ENCODE assay signal across 8 mouse cellular contexts in the genomic region with DNA sequence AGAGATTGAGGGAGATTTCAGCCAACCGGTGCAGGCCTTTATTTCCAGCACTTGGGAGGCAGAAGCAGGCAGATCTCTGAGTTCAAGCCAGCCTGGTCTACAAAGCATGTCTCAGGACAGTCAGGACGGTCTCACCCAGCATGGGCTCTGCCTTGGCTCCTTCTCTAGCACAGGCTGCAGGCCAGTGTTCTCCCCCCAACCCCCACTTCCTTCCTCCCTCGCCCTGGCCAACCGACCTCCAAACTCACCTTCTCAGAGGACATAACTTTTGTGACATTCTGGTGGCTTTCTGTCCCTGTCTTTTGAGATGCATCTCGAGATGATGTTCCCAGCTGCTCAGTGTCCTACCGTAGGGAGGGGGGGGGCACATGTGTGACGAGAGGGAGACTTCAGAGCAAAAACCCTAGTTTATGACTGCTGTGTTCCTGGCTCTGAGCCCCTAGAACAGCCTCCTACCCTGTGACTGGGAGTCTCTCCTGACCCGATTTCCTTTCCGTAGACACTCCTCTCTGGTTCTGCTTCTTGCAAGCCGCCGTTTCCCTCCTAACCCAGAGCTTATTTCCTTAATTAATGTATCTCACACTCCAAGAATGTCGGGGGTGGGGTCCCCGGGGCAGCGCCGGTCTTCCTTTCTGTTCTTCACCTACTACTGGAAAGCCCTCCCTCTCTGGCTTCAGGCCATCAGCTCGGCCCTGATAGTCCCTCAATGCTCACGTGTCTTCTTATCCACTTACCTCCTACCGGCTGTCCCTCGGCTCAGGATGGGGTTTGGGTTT. TPM values are rescaled to one million over a fixed set of nuclear protein-coding genes. Genes with fewer than 3 reads are reported as not detected.
DNase-seq lines count a peak whose midpoint lies in the region; ATAC-seq and TF ChIP-seq lines count a peak whose summit lies in the region.

No protein-coding gene starts in this region.

- no peaks in the 10 kb centered on the region for H3K36me3 ChIP-seq in midbrain, embryonic 10.5 days
- no peaks in the 10 kb centered on the region for H3K36me3 ChIP-seq in midbrain, embryonic 15.5 days (replicated peaks)
- H3K36me3 ChIP-seq in heart, embryonic 14.5 days (ENCODE audit: control insufficient read depth, insufficient read depth, low read length): no peaks in the 10 kb centered on the region
- H3K36me3 ChIP-seq in limb, embryonic 11.5 days (ENCODE audit: control insufficient read depth, insufficient read depth, low read length): no peaks in the 10 kb centered on the region
- no peaks in the 10 kb centered on the region for H3K36me3 ChIP-seq in stomach, embryonic 15.5 days

- peak overlapping the region; percentile 12; the same call in 1 of the 2 replicates for H3K4me3 ChIP-seq in midbrain, embryonic 10.5 days
- H3K4me3 ChIP-seq in midbrain, embryonic 15.5 days: no peak overlapping the region
- peak overlapping the region; percentile 30 to 33 for H3K4me3 ChIP-seq in heart, embryonic 14.5 days (ENCODE audit: control insufficient read depth in 1 of 2, insufficient read depth in 1 of 2, low read depth in 1 of 2, low read length in 2 of 2)
- H3K4me3 ChIP-seq in limb, embryonic 11.5 days (ENCODE audit: low read depth, low read length): no peak overlapping the region
- H3K4me3 ChIP-seq in stomach, embryonic 15.5 days (replicated peaks): peak overlapping the region; percentile 21
- no peak overlapping the region for H3K4me3 ChIP-seq in cerebellum, adult 2 months (replicated peaks; ENCODE audit: insufficient read depth, low read depth, low read length)

- peaks cover 8% of the 10 kb centered on the region; the same call in 1 of the 2 replicates for H3K4me1 ChIP-seq in midbrain, embryonic 10.5 days
- H3K4me1 ChIP-seq in midbrain, embryonic 15.5 days: no peaks in the 10 kb centered on the region
- H3K4me1 ChIP-seq in heart, embryonic 14.5 days (ENCODE audit: control insufficient read depth in 2 of 2, insufficient read depth in 2 of 2, low read length in 2 of 2): peaks cover 5 to 9% of the 10 kb centered on the region in 2 experiments; a peak in 2 of 4 replicates
- H3K4me1 ChIP-seq in limb, embryonic 11.5 days (ENCODE audit: control insufficient read depth, insufficient read depth, low read length): 0 out of 2 replicates have a peak, but pooled peaks cover 5% of the 10 kb centered on the region
- peaks cover 8% of the 10 kb centered on the region for H3K4me1 ChIP-seq in stomach, embryonic 15.5 days
- no peaks in the 10 kb centered on the region for H3K4me1 ChIP-seq in cerebellum, adult 2 months (ENCODE audit: control insufficient read depth, insufficient read depth, low read length)

- no peak for ATAC-seq in midbrain, embryonic 15.5 days (replicated peaks)
- peak; percentile 74 for ATAC-seq in heart, embryonic 14.5 days (ENCODE audit: insufficient number of reproducible peaks, insufficient read depth, low FRiP score, low read depth)
- ATAC-seq in limb, embryonic 11.5 days (ENCODE audit: insufficient number of reproducible peaks, low FRiP score, low TSS enrichment, low read depth): no peak
- no peak for ATAC-seq in stomach, embryonic 15.5 days (ENCODE audit: insufficient read depth, low FRiP score, low read depth)

- TF ChIP-seq POLR2A in cerebellum, adult 2 months (IDR thresholded peaks at IDR 0.05; ENCODE audit: borderline replicate concordance, insufficient read depth, low read length): no peak

- no peak for DNase-seq in midbrain, embryonic 10.5 days (ENCODE audit: low spot score)
- DNase-seq in limb, embryonic 11.5 days (ENCODE audit: low spot score): peak; percentile 38
- DNase-seq in cerebellum, adult 2 months: no peak
- no peak for DNase-seq in layer of hippocampus, adult 9-10 months (ENCODE audit: low spot score)
- no peak for DNase-seq in left cerebral cortex, postnatal 36 days (ENCODE audit: low spot score in 2 of 2)

- H3K4me2 ChIP-seq in midbrain, embryonic 15.5 days: no peak overlapping the region
- peak overlapping the region; percentile 73 for H3K4me2 ChIP-seq in heart, embryonic 14.5 days (ENCODE audit: low read length)
- peak overlapping the region; percentile 26 for H3K4me2 ChIP-seq in limb, embryonic 11.5 days (ENCODE audit: low read depth, severe bottlenecking)
- peak overlapping the region; percentile 51 for H3K4me2 ChIP-seq in stomach, embryonic 15.5 days

- TF ChIP-seq CTCF in cerebellum, adult 2 months (IDR thresholded peaks at IDR 0.05; ENCODE audit: borderline replicate concordance, insufficient read depth, low read depth, low read length): no peak

- 44% methylated on average over 19 of the region's 19 CpGs for WGBS in midbrain, embryonic 10.5 days
- 48% methylated on average over 19 of the region's 19 CpGs for WGBS in midbrain, embryonic 15.5 days
- WGBS in heart, embryonic 14.5 days: 14% methylated on average over 19 of the region's 19 CpGs
- 31% methylated on average over 19 of the region's 19 CpGs for WGBS in limb, embryonic 11.5 days
- WGBS in stomach, embryonic 15.5 days: 27% methylated on average over 19 of the region's 19 CpGs
- 34% methylated on average over 19 of the region's 19 CpGs for WGBS in cerebellum, adult 2 months

- H3K9ac ChIP-seq in midbrain, embryonic 15.5 days: no peak overlapping the region
- H3K9ac ChIP-seq in heart, embryonic 14.5 days (ENCODE audit: low read length): peak overlapping the region; percentile 57
- H3K9ac ChIP-seq in limb, embryonic 11.5 days (ENCODE audit: low read length): no peak overlapping the region
- H3K9ac ChIP-seq in stomach, embryonic 15.5 days: no peak overlapping the region

- intact Hi-C loops in left cerebral cortex, postnatal 36 days (cut with DNase I): no loop called here

- peaks cover 38% of the 10 kb centered on the region for H3K27me3 ChIP-seq in midbrain, embryonic 10.5 days (ENCODE audit: low read depth, poor library complexity, severe bottlenecking)
- H3K27me3 ChIP-seq in midbrain, embryonic 15.5 days (replicated peaks): 0 out of 2 replicates have a peak, but pooled peaks cover 9% of the 10 kb centered on the region
- no peaks in the 10 kb centered on the region for H3K27me3 ChIP-seq in heart, embryonic 14.5 days (ENCODE audit: control insufficient read depth, insufficient read depth, low read length)
- peaks cover 9% of the 10 kb centered on the region; the same call in 1 of the 2 replicates for H3K27me3 ChIP-seq in limb, embryonic 11.5 days (ENCODE audit: control insufficient read depth, insufficient read depth, low read length)
- 0 out of 2 replicates have a peak, but pooled peaks cover 3% of the 10 kb centered on the region for H3K27me3 ChIP-seq in stomach, embryonic 15.5 days (replicated peaks)
- no peaks in the 10 kb centered on the region for H3K27me3 ChIP-seq in cerebellum, adult 2 months (ENCODE audit: control insufficient read depth, insufficient read depth, low read length)

- no peak overlapping the region for H3K27ac ChIP-seq in midbrain, embryonic 10.5 days (replicated peaks)
- H3K27ac ChIP-seq in midbrain, embryonic 15.5 days: no peak overlapping the region
- H3K27ac ChIP-seq in heart, embryonic 14.5 days (replicated peaks in 1 of 2; ENCODE audit: control insufficient read depth in 1 of 2, insufficient read depth in 1 of 2, low read depth in 2 of 2, low read length in 2 of 2): peak overlapping the region; percentile 68 to 69
- no peak overlapping the region for H3K27ac ChIP-seq in limb, embryonic 11.5 days (replicated peaks; ENCODE audit: low read depth, low read length)
- no peak overlapping the region for H3K27ac ChIP-seq in stomach, embryonic 15.5 days
- no peak overlapping the region for H3K27ac ChIP-seq in cerebellum, adult 2 months (ENCODE audit: insufficient read depth, low read length)

- peaks cover 5% of the 10 kb centered on the region; the same call in 1 of the 2 replicates for H3K9me3 ChIP-seq in midbrain, embryonic 10.5 days (replicated peaks)
- no peaks in the 10 kb centered on the region for H3K9me3 ChIP-seq in midbrain, embryonic 15.5 days
- H3K9me3 ChIP-seq in heart, embryonic 14.5 days (ENCODE audit: control insufficient read depth, low read length): no peaks in the 10 kb centered on the region
- no peaks in the 10 kb centered on the region for H3K9me3 ChIP-seq in limb, embryonic 11.5 days (ENCODE audit: control insufficient read depth, low read length)
- H3K9me3 ChIP-seq in stomach, embryonic 15.5 days: no peaks in the 10 kb centered on the region

RNA-seq across cellular contexts. Expression of a gene that starts 27.8 kb away (rescaled TPM):
- polyA plus RNA-seq in midbrain, embryonic 10.5 days (2016; fragmentation: Nextera tagmentation; extraction: Ambion mirVana): 0.05 TPM in 1 of 2 replicates, not detected in the other
- polyA plus RNA-seq in midbrain, embryonic 15.5 days (2015; fragmentation: Nextera tagmentation; extraction: Ambion mirVana): 0.06 and 0.09 TPM in 2 replicates
- not detected in 2 replicates for polyA plus RNA-seq in heart, embryonic 14.5 days (2014; fragmentation: Nextera tagmentation; extraction: Ambion mirVana)
- 5.0 and 5.1 TPM in 2 replicates for polyA plus RNA-seq in limb, embryonic 11.5 days (2014; fragmentation: Nextera tagmentation; extraction: Ambion mirVana)
- polyA plus RNA-seq in stomach, embryonic 15.5 days (2015; fragmentation: Nextera tagmentation; extraction: Ambion mirVana): 0.05 TPM in 1 of 2 replicates, not detected in the other
- polyA plus RNA-seq in cerebellum, adult 2 months (2012; rRNA removed): 5.4 and 6.0 TPM in 2 replicates
- total RNA-seq in left cerebral cortex, postnatal 36 days (2021): not detected

RNA-seq across cellular contexts. Expression of a gene that starts 57.4 kb away (rescaled TPM):
- 0.11 and 0.22 TPM in 2 replicates for polyA plus RNA-seq in midbrain, embryonic 10.5 days (2016; fragmentation: Nextera tagmentation; extraction: Ambion mirVana)
- not detected in 2 replicates for polyA plus RNA-seq in midbrain, embryonic 15.5 days (2015; fragmentation: Nextera tagmentation; extraction: Ambion mirVana)
- 0.22 TPM in 1 of 2 replicates, not detected in the other for polyA plus RNA-seq in heart, embryonic 14.5 days (2014; fragmentation: Nextera tagmentation; extraction: Ambion mirVana)
- 0.13 and 0.17 TPM in 2 replicates for polyA plus RNA-seq in limb, embryonic 11.5 days (2014; fragmentation: Nextera tagmentation; extraction: Ambion mirVana)
- polyA plus RNA-seq in stomach, embryonic 15.5 days (2015; fragmentation: Nextera tagmentation; extraction: Ambion mirVana): 5.4 and 6.5 TPM in 2 replicates
- 0.21 and 1.4 TPM in 2 replicates for polyA plus RNA-seq in cerebellum, adult 2 months (2012; rRNA removed)
- not detected for total RNA-seq in left cerebral cortex, postnatal 36 days (2021)

Comparison
In these comparisons a context has a peak if more than half of its experiments do, and no peak if none do; other contexts are left out.
1. H3K4me3 ChIP-seq: peak in midbrain, embryonic 10.5 days (single experiment), heart, embryonic 14.5 days (2 of 2) and stomach, embryonic 15.5 days (single experiment); none in midbrain, embryonic 15.5 days (single experiment), limb, embryonic 11.5 days (single experiment) and cerebellum, adult 2 months (single experiment).
2. H3K27ac ChIP-seq: peak in heart, embryonic 14.5 days (2 of 2); none in midbrain, embryonic 10.5 days (single experiment), midbrain, embryonic 15.5 days (single experiment), limb, embryonic 11.5 days (single experiment), stomach, embryonic 15.5 days (single experiment) and cerebellum, adult 2 months (single experiment).